Mouse (Mus musculus): ENCODE measurements around the gene Fto. TPM values are rescaled to one million over a fixed set of nuclear protein-coding genes. Genes with fewer than 3 reads are reported as not detected.

The Fto gene
- total and polyA plus RNA-seq, 3 experiments = 8.4 to 43.2 (median 15.7) TPM

GRCm38 (mm10) chr8:91360644-91361357, 47.5 kb downstream of the Fto start:
- Histone ChIP-seq H3K27me3 (replicated peaks) (no peaks in the 10 kb centered on the region), H3K27ac (ENCODE audit: insufficient read depth, low read depth) (no peak overlapping the region), H3K9me3 (replicated peaks; ENCODE audit: low read length) (no peaks in the 10 kb centered on the region), H3K4me1 (ENCODE audit: control insufficient read depth in 1 of 2, insufficient read depth in 2 of 2) (peaks cover 0 to 15% of the 10 kb centered on the region in 2 experiments; a peak in 2 of 4 replicates), H3K36me3 (replicated peaks in 1 of 2; ENCODE audit: control insufficient read depth in 1 of 2, insufficient read depth in 1 of 2, low read length in 1 of 2) (peaks cover 0 to 35% of the 10 kb centered on the region in 2 experiments), H3K79me2 (replicated peaks; ENCODE audit: control insufficient read depth, extremely low read depth, insufficient read depth, poor library complexity, severe bottlenecking) (no peaks in the 10 kb centered on the region), H3K9ac (ENCODE audit: insufficient read depth, low read depth) (no peak overlapping the region), H3K4me2 (ENCODE audit: insufficient read depth, low read depth, poor library complexity, severe bottlenecking) (no peak overlapping the region), H3K4me3 (replicated peaks in 1 of 3; ENCODE audit: low read depth in 2 of 3, low read length in 2 of 3, poor library complexity in 1 of 3) (no peak overlapping the region)
- no peak for DNase-seq (ENCODE audit: extremely low read depth)
- in situ Hi-C loops (cut with MboI; ENCODE audit: low pct_ligation_motif_present, low pct_unique_long_range_greater_than_20kb, low sequenced_read_pairs) (no loop called here), dilution Hi-C loops (cut with MboI; ENCODE audit: extremely low pct_ligation_motif_present, extremely low pct_unique_long_range_greater_than_20kb, low sequenced_read_pairs) (no loop called here)
- no peak for TF ChIP-seq MAX (IDR thresholded peaks at IDR 0.05; ENCODE audit: low read length)
- no peak for TF ChIP-seq RAD21 (IDR thresholded peaks at IDR 0.05; ENCODE audit: low read depth, low read length)
- no peak for TF ChIP-seq CHD2 (IDR thresholded peaks at IDR 0.05; ENCODE audit: low read length)
- TF ChIP-seq MXI1 (IDR thresholded peaks at IDR 0.05; ENCODE audit: low read depth, low read length) = no peak
- TF ChIP-seq KAT2A (IDR thresholded peaks at IDR 0.05; ENCODE audit: insufficient replicate concordance, low read length) = no peak
- no peak for TF ChIP-seq CTCF (conservative IDR thresholded peaks at IDR 0.05 in 1 of 2, IDR thresholded peaks at IDR 0.05 in 1 of 2; ENCODE audit: low read depth in 2 of 2, low read length in 2 of 2)
- no peak for TF ChIP-seq MAFK (IDR thresholded peaks at IDR 0.05; ENCODE audit: insufficient replicate concordance, low read length)

GRCm38 (mm10) chr8:91363272-91363860, 50.0 kb downstream of the Fto start:
- Histone ChIP-seq H3K9ac (ENCODE audit: insufficient read depth, low read depth) (no peak overlapping the region), H3K4me3 (replicated peaks in 1 of 3; ENCODE audit: low read depth in 2 of 3, low read length in 2 of 3, poor library complexity in 1 of 3) (no peak overlapping the region), H3K4me1 (ENCODE audit: control insufficient read depth in 1 of 2, insufficient read depth in 2 of 2) (peaks cover 2 to 15% of the 10 kb centered on the region in 2 experiments; a peak in 2 of 4 replicates), H3K36me3 (replicated peaks in 1 of 2; ENCODE audit: control insufficient read depth in 1 of 2, insufficient read depth in 1 of 2, low read length in 1 of 2) (peaks cover 0 to 28% of the 10 kb centered on the region in 2 experiments), H3K79me2 (replicated peaks; ENCODE audit: control insufficient read depth, extremely low read depth, insufficient read depth, poor library complexity, severe bottlenecking) (no peaks in the 10 kb centered on the region), H3K9me3 (replicated peaks; ENCODE audit: low read length) (no peaks in the 10 kb centered on the region), H3K4me2 (ENCODE audit: insufficient read depth, low read depth, poor library complexity, severe bottlenecking) (no peak overlapping the region), H3K27ac (ENCODE audit: insufficient read depth, low read depth) (no peak overlapping the region), H3K27me3 (replicated peaks) (no peaks in the 10 kb centered on the region)
- no peak for DNase-seq (ENCODE audit: extremely low read depth)
- dilution Hi-C loops (cut with MboI; ENCODE audit: extremely low pct_ligation_motif_present, extremely low pct_unique_long_range_greater_than_20kb, low sequenced_read_pairs) = no loop called here
- TF ChIP-seq CTCF (conservative IDR thresholded peaks at IDR 0.05 in 1 of 2, IDR thresholded peaks at IDR 0.05 in 1 of 2; ENCODE audit: low read depth in 2 of 2, low read length in 2 of 2) (peak in 1 of 2 experiments; percentile 53; a peak in 2 of 4 replicates), SIN3A (IDR thresholded peaks at IDR 0.05; ENCODE audit: low read length) (no peak), MAFK (IDR thresholded peaks at IDR 0.05; ENCODE audit: insufficient replicate concordance, low read length) (no peak)
- in situ Hi-C loops (cut with MboI; ENCODE audit: low pct_ligation_motif_present, low pct_unique_long_range_greater_than_20kb, low sequenced_read_pairs) = no loop called here

GRCm38 (mm10) chr8:91364216-91364615, 50.9 kb downstream of the Fto start:
- no peaks in the 10 kb centered on the region for H3K27me3 ChIP-seq (replicated peaks)
- no peaks in the 10 kb centered on the region for H3K79me2 ChIP-seq (replicated peaks; ENCODE audit: control insufficient read depth, extremely low read depth, insufficient read depth, poor library complexity, severe bottlenecking)
- H3K27ac ChIP-seq (ENCODE audit: insufficient read depth, low read depth) = no peak overlapping the region
- H3K9me3 ChIP-seq (replicated peaks; ENCODE audit: low read length) = no peaks in the 10 kb centered on the region
- DNase-seq (ENCODE audit: extremely low read depth) = no peak
- H3K36me3 ChIP-seq (replicated peaks in 1 of 2; ENCODE audit: control insufficient read depth in 1 of 2, insufficient read depth in 1 of 2, low read length in 1 of 2) = peaks cover 0 to 24% of the 10 kb centered on the region in 2 experiments
- TF ChIP-seq MXI1 (IDR thresholded peaks at IDR 0.05; ENCODE audit: low read depth, low read length) (no peak), TCF12 (IDR thresholded peaks at IDR 0.05; ENCODE audit: low read depth, low read length) (no peak), JUN (IDR thresholded peaks at IDR 0.05; ENCODE audit: insufficient read depth, low read depth, low read length) (no peak), TBP (conservative IDR thresholded peaks at IDR 0.05; ENCODE audit: low read depth, low read length) (no peak), ELF1 (IDR thresholded peaks at IDR 0.05; ENCODE audit: low read depth, low read length) (no peak), NRF1 (IDR thresholded peaks at IDR 0.05; ENCODE audit: low read depth, low read length) (no peak), MEF2A (IDR thresholded peaks at IDR 0.05; ENCODE audit: borderline replicate concordance, low read depth, low read length) (no peak), USF2 (conservative IDR thresholded peaks at IDR 0.05; ENCODE audit: low read depth, low read length) (no peak), GABPA (IDR thresholded peaks at IDR 0.05; ENCODE audit: insufficient replicate concordance, low read depth, low read length) (no peak), ZKSCAN1 (IDR thresholded peaks at IDR 0.05; ENCODE audit: borderline replicate concordance, low read depth, low read length) (no peak)
- dilution Hi-C loops (cut with MboI; ENCODE audit: extremely low pct_ligation_motif_present, extremely low pct_unique_long_range_greater_than_20kb, low sequenced_read_pairs) (no loop called here), in situ Hi-C loops (cut with MboI; ENCODE audit: low pct_ligation_motif_present, low pct_unique_long_range_greater_than_20kb, low sequenced_read_pairs) (no loop called here)
- no peak overlapping the region for H3K4me3 ChIP-seq (replicated peaks in 1 of 3; ENCODE audit: low read depth in 2 of 3, low read length in 2 of 3, poor library complexity in 1 of 3)
- H3K9ac ChIP-seq (ENCODE audit: insufficient read depth, low read depth) = no peak overlapping the region
- no peak overlapping the region for H3K4me2 ChIP-seq (ENCODE audit: insufficient read depth, low read depth, poor library complexity, severe bottlenecking)
- H3K4me1 ChIP-seq (ENCODE audit: control insufficient read depth in 1 of 2, insufficient read depth in 2 of 2) = peaks cover 2 to 17% of the 10 kb centered on the region in 2 experiments; a peak in 2 of 4 replicates

Data from CH12.LX (cell line).